Mouse (Mus musculus): Measurements from ENCODE around the gene Med12l.

Med12l gene

DNA sequence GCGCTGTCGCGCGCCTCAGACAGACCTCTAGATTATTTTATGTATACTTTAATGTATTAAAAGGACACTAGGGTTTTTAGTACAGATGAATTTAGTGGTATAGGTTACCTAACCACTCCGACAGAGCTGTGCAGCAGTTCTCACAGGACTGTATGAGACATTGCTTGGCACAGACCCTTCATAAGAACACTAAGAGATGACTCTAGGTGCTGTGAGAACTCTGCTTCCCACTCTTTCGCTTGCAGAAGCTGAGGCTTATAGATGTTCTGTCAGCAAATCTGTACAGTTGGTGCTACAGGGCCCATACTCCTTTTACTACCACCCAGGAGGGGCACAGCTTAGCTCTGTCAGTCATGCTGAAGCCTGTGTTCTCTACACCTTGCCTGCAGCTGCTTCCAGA, 186.0 kb downstream of the Med12l start:
- DNase-seq (ENCODE audit: low spot score in 2 of 2), result no peak

DNA sequence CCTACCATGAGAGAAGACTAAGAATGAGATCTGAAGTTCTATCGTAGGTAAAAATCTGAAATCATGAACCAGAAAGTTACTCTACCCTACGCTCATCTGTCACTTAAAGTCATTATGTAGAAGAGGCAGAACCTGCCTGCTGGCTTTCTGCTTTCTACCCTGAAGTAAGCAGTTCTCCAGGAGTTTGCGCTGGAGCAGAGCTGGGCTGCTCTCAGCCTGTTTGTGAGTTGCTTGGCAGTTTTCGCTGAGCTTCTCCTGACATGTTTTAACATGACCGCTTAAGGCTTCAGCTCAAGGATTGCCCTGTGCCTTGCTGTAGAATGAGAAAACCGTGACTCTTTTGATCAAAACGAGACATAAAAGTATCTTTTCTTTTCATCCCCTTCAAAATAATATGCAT, 188.5 kb downstream of the Med12l start:
- DNase-seq (ENCODE audit: low spot score in 2 of 2), result no peak

DNA sequence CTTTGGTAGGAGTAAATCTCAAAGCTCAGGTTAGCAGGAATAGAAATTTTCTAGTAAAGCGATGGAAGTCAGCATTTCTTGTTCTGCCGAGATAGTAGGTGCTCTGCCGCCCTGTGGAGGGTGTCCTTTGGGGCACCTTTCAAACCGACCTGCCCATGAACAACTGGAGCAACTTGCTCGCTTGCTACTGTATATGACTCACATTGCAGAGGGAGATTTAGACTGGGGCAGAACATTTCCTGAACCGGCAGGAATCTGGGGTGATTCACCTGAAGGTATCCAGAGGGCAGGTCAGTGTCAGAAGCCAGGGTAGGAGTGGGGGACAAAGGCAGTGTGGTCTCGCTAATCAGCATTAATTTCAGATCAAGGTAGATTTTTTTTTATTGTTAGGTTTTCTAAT, 189.3 kb downstream of the Med12l start, which contains the start of gene Gpr87:
Gene Gpr87 (minus strand): TSS at position 167 of the 400 bp plus-strand sequence.
- DNase-seq (ENCODE audit: low spot score in 2 of 2), result no peak

GRCm38 (mm10) chr3:59197329-59197948, 191.8 kb downstream of the Med12l start:
- DNase-seq (ENCODE audit: low spot score in 2 of 2), result no peak

DNA sequence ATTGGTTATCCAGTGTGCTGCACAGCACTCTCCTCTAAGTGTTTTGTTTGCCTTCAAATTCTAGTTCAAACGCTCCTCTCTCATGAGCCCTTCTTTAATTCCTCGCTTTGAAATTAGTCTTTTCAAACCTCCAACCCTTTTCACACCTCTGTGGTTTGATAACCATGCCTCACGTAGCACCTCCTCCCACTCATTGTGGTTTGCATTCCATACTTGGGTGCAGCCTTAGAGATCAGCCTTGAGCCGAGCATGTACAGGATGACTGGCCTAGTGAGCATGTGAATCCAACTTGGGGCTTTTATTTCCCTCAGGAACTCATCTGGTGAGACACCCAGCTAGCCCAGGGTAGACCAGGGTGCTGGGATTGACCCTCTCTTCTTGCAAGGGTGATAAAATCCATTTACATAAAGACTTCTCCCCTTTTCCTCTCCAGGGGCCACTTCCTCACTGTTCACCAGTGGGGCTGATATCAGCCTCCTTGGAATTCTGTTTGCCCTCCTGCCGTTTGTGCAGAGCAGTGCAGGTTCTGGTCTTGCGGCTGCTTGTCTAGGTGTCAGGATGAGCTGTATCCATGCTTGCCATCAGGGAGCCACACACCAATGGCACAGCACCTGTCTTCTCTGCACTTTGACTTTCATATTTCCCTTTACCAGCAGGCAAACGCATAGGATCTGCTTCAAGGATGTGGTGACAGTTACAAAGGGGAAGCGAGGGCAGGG, 198.3 kb downstream of the Med12l start:
- no peak for DNase-seq (ENCODE audit: low spot score in 2 of 2)

GRCm38 (mm10) chr3:59204719-59205503, 199.3 kb downstream of the Med12l start:
- DNase-seq (ENCODE audit: low spot score in 2 of 2), result no peak

DNA sequence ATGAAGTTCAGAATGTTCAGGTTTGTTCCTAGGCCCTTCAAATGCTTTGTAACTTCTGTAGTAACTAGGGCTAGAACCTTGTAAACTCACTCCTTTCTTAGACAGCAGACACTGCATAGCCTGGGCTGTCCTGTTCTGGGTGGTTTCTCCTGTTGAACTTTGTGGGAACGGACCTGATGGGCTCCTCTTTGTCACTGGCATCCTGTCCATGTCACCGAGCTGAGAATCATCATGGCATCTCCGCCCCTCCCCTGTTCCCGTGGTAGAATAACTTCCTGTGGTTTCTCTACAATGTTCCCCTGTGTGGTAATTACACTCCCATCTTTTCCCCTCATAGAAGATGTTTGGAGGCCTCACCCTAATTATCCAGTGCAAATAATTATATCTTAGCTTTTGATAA, 200.3 kb downstream of the Med12l start:
- no peak for DNase-seq (ENCODE audit: low spot score in 2 of 2)

DNA sequence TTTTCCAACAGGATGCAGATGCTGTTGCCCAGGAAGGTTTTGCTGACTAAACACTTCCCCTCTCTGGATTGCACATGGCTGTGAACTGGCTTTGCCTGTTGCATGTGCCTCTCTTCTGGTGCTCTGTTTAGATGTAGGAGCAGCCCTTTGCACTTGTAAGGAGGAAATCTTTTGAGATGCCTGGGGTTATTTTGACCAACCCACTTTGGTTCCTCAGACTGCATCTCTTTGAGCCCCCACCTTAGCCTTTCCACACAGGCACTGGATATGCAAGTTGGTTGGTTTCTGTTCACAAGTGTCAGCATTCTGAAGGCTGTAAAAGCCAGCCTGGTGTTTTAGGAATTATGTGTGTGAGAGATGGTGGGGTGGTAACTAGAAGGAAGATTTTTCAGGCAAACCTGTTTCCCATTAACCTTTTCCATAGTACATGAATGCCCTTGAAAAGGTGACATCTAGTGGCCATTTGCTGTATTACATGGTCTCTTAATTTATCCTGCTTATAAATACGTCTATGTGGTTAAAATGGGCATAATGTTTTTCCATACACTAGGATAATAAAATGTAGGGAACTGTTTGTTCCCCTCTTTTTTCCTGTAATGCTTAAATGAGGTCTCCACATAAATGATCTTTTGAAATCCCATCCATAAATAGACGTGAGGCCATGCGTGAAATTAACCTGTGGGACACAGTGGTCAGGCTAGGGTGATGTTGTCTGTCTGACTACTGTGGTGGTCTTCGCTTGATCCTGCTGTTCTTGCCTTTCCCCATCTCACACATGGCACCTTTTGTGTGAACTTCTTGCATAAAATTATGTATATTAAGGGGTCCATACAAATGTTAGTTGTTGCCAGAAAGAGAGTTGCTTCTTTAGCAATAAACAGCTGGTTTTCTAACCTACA, 203.3 kb downstream of the Med12l start:
- no peak for DNase-seq (ENCODE audit: low spot score in 2 of 2)

GRCm38 (mm10) chr3:59210089-59210488, 204.5 kb downstream of the Med12l start:
- DNase-seq (ENCODE audit: low spot score in 2 of 2), result no peak

GRCm38 (mm10) chr3:59210727-59211126, 205.1 kb downstream of the Med12l start, which contains the start of gene P2ry13:
Gene P2ry13, minus strand, starts transcription at chr3:59210882.
- DNase-seq (ENCODE audit: low spot score in 2 of 2), result no peak

- no peak for DNase-seq (ENCODE audit: low spot score in 2 of 2)
Measured at GRCm38 (mm10) chr3:59211784-59212183, 206.2 kb downstream of the Med12l start.

DNA sequence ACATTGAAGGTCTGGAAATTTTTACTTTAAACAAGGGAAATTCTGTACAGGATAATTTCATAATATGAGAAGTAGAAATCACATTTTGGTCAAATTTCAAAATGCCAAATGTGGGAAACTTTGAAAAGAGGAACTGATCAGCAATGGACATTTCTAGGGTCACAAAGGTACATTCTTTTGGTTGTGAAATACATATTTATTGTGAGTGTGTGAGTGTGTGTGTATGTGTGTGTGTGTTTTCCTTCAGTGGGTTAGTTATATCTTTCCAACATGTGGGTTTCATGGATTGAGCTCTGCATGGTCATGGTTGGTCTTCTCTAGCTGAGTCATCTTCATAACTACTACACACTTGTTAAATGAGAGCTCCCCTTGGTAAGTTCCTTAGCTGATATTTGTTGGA, 206.8 kb downstream of the Med12l start:
- no peak for DNase-seq (ENCODE audit: low spot score in 2 of 2)

DNA sequence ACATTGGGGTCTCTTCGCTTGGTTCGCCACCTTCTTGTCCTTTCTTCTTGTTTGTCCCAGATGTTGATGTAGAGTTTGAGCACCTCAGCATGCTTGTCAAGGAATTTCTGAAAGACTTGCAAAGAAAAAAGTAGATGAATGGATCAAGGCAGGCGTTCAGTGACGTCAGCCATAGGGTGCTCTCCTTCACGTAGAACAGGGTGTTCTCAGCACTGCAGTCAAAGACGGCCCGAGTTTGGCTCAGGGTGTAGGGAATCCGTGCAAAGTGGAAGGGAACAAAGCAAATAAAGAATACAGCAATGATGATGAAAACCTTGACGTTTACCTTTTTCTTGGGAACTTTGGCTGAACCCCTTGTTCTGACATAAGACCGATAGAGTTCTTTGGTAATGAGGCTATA, 211.6 kb downstream of the Med12l start:
- no peak for DNase-seq (ENCODE audit: low spot score in 2 of 2)

GRCm38 (mm10) chr3:59219326-59219725, 213.7 kb downstream of the Med12l start:
- no peak for DNase-seq (ENCODE audit: low spot score in 2 of 2)

DNA sequence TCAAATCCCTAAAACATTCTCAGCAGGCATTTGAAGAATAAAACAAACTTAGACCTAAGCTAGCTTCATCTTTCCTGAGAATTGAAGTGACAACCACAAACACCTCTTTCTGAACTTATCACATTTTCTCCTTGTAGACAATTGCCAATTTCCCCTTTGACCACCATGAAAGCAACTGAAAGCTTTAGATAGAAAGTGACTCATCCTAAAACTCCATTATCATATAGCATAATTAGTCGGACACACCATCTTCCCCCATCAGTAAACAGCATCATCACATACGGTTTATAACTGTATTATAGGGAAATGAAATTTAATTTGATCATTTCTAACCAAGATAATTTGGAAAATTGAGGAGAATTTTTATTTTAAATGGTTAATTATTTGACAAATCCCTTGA, 216.7 kb downstream of the Med12l start:
- no peak for DNase-seq (ENCODE audit: low spot score in 2 of 2)

GRCm38 (mm10) chr3:59225411-59225810, 219.8 kb downstream of the Med12l start:
- DNase-seq (ENCODE audit: low spot score in 2 of 2), result no peak

GRCm38 (mm10) chr3:59227696-59228095, 222.1 kb downstream of the Med12l start:
- DNase-seq (ENCODE audit: low spot score in 2 of 2), result no peak

- DNase-seq (ENCODE audit: low spot score in 2 of 2), result peak in 1 of 2 experiments; percentile 37
Measured at GRCm38 (mm10) chr3:59228730-59229551, 223.3 kb downstream of the Med12l start.

- no peak for DNase-seq (ENCODE audit: low spot score in 2 of 2)
Measured at GRCm38 (mm10) chr3:59230912-59231311, 225.3 kb downstream of the Med12l start.

GRCm38 (mm10) chr3:59234878-59235277, 229.3 kb downstream of the Med12l start:
- peak in 1 of 2 experiments; percentile 21 for DNase-seq (ENCODE audit: low spot score in 2 of 2)

GRCm38 (mm10) chr3:59243384-59243783, 237.8 kb downstream of the Med12l start:
- DNase-seq (ENCODE audit: low spot score in 2 of 2), result no peak

Measured in spleen, postnatal 10 days (tissue).